Mouse (Mus musculus) liver, postnatal 0 days (tissue): ENCODE results near the gene Prlh. TPM values are rescaled to one million over a fixed set of nuclear protein-coding genes. Genes with fewer than 3 reads are reported as not detected.

Experiments
- ATAC-seq: fragments of 200-750 bp; cut with Nextera tagmentation; 2 replicates; pipeline ENCODE4 v1.8.0; 2017; ENCODE audit warnings: mild to moderate bottlenecking, moderate library complexity
- DNase-seq: peaks from one replicate; pipeline ENCODE4 v3.0.0-alpha.2; 2016
- H3K27ac ChIP-seq: fragments of 300-500 bp; sonication (generic); 2 replicates; pipeline ENCODE4 v1.5.1; 2014; ENCODE audit warnings: antibody characterized with exemption, moderate library complexity, mild to moderate bottlenecking, low read depth
- H3K27me3 ChIP-seq: fragments of 300-500 bp; sonication (generic); 2 replicates; pipeline ENCODE4 v1.6.1; 2014; ENCODE audit warnings: low read length, control low read depth, mixed read lengths; ENCODE audit not compliant: insufficient read depth
- H3K36me3 ChIP-seq: fragments of 300-500 bp; sonication (generic); replicated peaks from 2 replicates; pipeline ENCODE4 v1.6.1; 2014; ENCODE audit warnings: mild to moderate bottlenecking, control low read depth, low read length, moderate library complexity, mixed read lengths; ENCODE audit not compliant: insufficient read depth
- H3K4me1 ChIP-seq: fragments of 300-500 bp; sonication (generic); 2 replicates; pipeline ENCODE4 v1.6.1; 2014; ENCODE audit warnings: antibody characterized with exemption, mild to moderate bottlenecking, control low read depth; ENCODE audit not compliant: insufficient read depth
- H3K4me2 ChIP-seq: fragments of 300-500 bp; sonication (generic); 2 replicates; pipeline ENCODE4 v1.6.1; 2014; ENCODE audit warnings: low read depth, mild to moderate bottlenecking, low read length, moderate library complexity, mixed read lengths
- H3K4me3 ChIP-seq: fragments of 300-500 bp; sonication (generic); 2 replicates; pipeline ENCODE4 v1.5.1; 2014; ENCODE audit warnings: low read depth, low read length
- H3K9ac ChIP-seq: fragments of 300-500 bp; sonication (generic); replicated peaks from 2 replicates; pipeline ENCODE4 v1.6.1; 2014; ENCODE audit warnings: mild to moderate bottlenecking, moderate library complexity
- H3K9me3 ChIP-seq: fragments of 300-500 bp; sonication (generic); 2 replicates; pipeline ENCODE4 v1.6.1; 2016; ENCODE audit warnings: mild to moderate bottlenecking, control low read depth, low read length, mixed read lengths
- CTCF ChIP-seq: sonication (generic); IDR thresholded peaks from 2 replicates; pipeline ENCODE4 v1.5.1; 2016; ENCODE audit warnings: antibody characterized with exemption, low read depth
- EP300 ChIP-seq: IDR thresholded peaks from 2 replicates; pipeline ENCODE4 v1.6.1; 2016; ENCODE audit warnings: antibody characterized with exemption, low read depth, mild to moderate bottlenecking
- WGBS: fragments of 180-500 bp; shearing (Covaris S2); extraction: QIAGEN DNeasy Blood & Tissue Kit; methylation state at CpG from one replicate; pipeline ENCODE4 v1.1.7; 2014; ENCODE audit not compliant: insufficient replicate concordance; 5-methylcytosine and 5-hydroxymethylcytosine counted together
- polyA plus RNA-seq: library from polyadenylated mRNA; unstranded; fragments of >200 nt; fragmentation: Nextera tagmentation; extraction: Ambion mirVana; gene quantifications from 2 replicates; pipeline ENCODE4 v1.2.1, GENCODE M21; 2015

The Prlh gene
- polyA plus RNA-seq, 1 experiment from 2014 or later, result not detected

GRCm38 (mm10) chr1:90997136-90997535 is 44.2 kb downstream of the Prlh start:
- 56% methylated on average over 4 of the region's 4 CpGs for WGBS
- H3K36me3 ChIP-seq, result no peaks in the 10 kb centered on the region
- DNase-seq (no peak), ATAC-seq (no peak)
- no peak overlapping the region for H3K9ac ChIP-seq
- no peak overlapping the region for H3K4me3 ChIP-seq
- 0 out of 2 replicates have a peak, but pooled peaks cover 9% of the 10 kb centered on the region for H3K27me3 ChIP-seq
- no peak overlapping the region for H3K27ac ChIP-seq
- TF ChIP-seq EP300, result no peak
- TF ChIP-seq CTCF, result no peak
- H3K4me1 ChIP-seq, result peaks cover 13% of the 10 kb centered on the region
- H3K9me3 ChIP-seq, result no peaks in the 10 kb centered on the region
- no peak overlapping the region for H3K4me2 ChIP-seq

- Histone ChIP-seq H3K27me3 (0 out of 2 replicates have a peak, but pooled peaks cover 9% of the 10 kb centered on the region), H3K9me3 (no peaks in the 10 kb centered on the region), H3K4me1 (peaks cover 13% of the 10 kb centered on the region), H3K4me3 (no peak overlapping the region), H3K9ac (no peak overlapping the region), H3K27ac (no peak overlapping the region), H3K4me2 (no peak overlapping the region; the same call in 1 of the 2 replicates), H3K36me3 (no peaks in the 10 kb centered on the region)
- 69% methylated on average over 5 of the region's 5 CpGs for WGBS
- DNase-seq, result no peak
- no peak for TF ChIP-seq CTCF
- TF ChIP-seq EP300, result no peak
- no peak for ATAC-seq
These were observed 44.7 kb downstream of the Prlh start for GRCm38 (mm10) chr1:90997641-90998040.

GRCm38 (mm10) chr1:90998268-90998890 is 45.5 kb downstream of the Prlh start, which contains the start of gene Lrrfip1:
Lrrfip1 (plus strand) TSS chr1:90998737.
- Histone ChIP-seq H3K4me2 (peak within 1 kb of the TSS; percentile 93), H3K9ac (peak within 1 kb of the TSS; percentile 67), H3K27ac (no peak within 1 kb of the TSS), H3K9me3 (no peaks in the 10 kb centered on the region), H3K4me1 (peaks cover 13% of the 10 kb centered on the region), H3K27me3 (0 out of 2 replicates have a peak, but pooled peaks cover 9% of the 10 kb centered on the region), H3K36me3 (no peaks in the 10 kb centered on the region), H3K4me3 (peak within 1 kb of the TSS; percentile 69)
- ATAC-seq (peak; percentile 72), DNase-seq (peak; percentile 40)
- TF ChIP-seq CTCF, result no peak
- TF ChIP-seq EP300, result no peak
- WGBS, result 4% methylated on average over 55 of the region's 59 CpGs

- no peak overlapping the region for H3K27ac ChIP-seq
- ATAC-seq (peak; percentile 73), DNase-seq (peak; percentile 25)
- peak overlapping the region; percentile 67 for H3K9ac ChIP-seq
- H3K4me2 ChIP-seq, result peak overlapping the region; percentile 93
- TF ChIP-seq EP300 (no peak), CTCF (no peak)
- H3K9me3 ChIP-seq, result no peaks in the 10 kb centered on the region
- H3K4me1 ChIP-seq, result peaks cover 13% of the 10 kb centered on the region
- H3K4me3 ChIP-seq, result peak overlapping the region; percentile 69
- 2% methylated on average over 41 of the region's 41 CpGs for WGBS
- 0 out of 2 replicates have a peak, but pooled peaks cover 9% of the 10 kb centered on the region for H3K27me3 ChIP-seq
- no peaks in the 10 kb centered on the region for H3K36me3 ChIP-seq
These were observed 46.1 kb downstream of the Prlh start for GRCm38 (mm10) chr1:90998891-90999611.

- ATAC-seq (no peak), DNase-seq (no peak)
- Histone ChIP-seq H3K27me3 (0 out of 2 replicates have a peak, but pooled peaks cover 9% of the 10 kb centered on the region), H3K9ac (no peak overlapping the region), H3K9me3 (no peaks in the 10 kb centered on the region), H3K4me2 (peak overlapping the region; percentile 93; the same call in 1 of the 2 replicates), H3K36me3 (no peaks in the 10 kb centered on the region), H3K4me3 (no peak overlapping the region), H3K27ac (no peak overlapping the region), H3K4me1 (peaks cover 13% of the 10 kb centered on the region)
- TF ChIP-seq EP300, result no peak
- no peak for TF ChIP-seq CTCF
- 47% methylated on average over 10 of the region's 10 CpGs for WGBS
These were observed 47.1 kb downstream of the Prlh start for GRCm38 (mm10) chr1:90999911-91000601.

GRCm38 (mm10) chr1:91001101-91001500 is 48.2 kb downstream of the Prlh start:
- no peaks in the 10 kb centered on the region for H3K36me3 ChIP-seq
- peaks cover 13% of the 10 kb centered on the region for H3K4me1 ChIP-seq
- TF ChIP-seq CTCF (no peak), EP300 (no peak)
- H3K9me3 ChIP-seq, result no peaks in the 10 kb centered on the region
- H3K9ac ChIP-seq, result no peak overlapping the region
- ATAC-seq, result no peak
- DNase-seq, result no peak
- H3K4me2 ChIP-seq, result no peak overlapping the region
- H3K4me3 ChIP-seq, result no peak overlapping the region
- no peak overlapping the region for H3K27ac ChIP-seq
- H3K27me3 ChIP-seq, result 0 out of 2 replicates have a peak, but pooled peaks cover 9% of the 10 kb centered on the region
- WGBS, result 62% methylated on average over 3 of the region's 3 CpGs
